Mouse (Mus musculus) right cerebral cortex, adult 2 months (tissue): ENCODE results near the gene Itgb5.

Experiments used
- DNase-seq, 2 experiments: peaks; one replicate each; pipeline ENCODE4 v3.0.0; 2021 to 2022; ENCODE audit warnings: low spot score in 2 of 2

Gene Itgb5

DNA sequence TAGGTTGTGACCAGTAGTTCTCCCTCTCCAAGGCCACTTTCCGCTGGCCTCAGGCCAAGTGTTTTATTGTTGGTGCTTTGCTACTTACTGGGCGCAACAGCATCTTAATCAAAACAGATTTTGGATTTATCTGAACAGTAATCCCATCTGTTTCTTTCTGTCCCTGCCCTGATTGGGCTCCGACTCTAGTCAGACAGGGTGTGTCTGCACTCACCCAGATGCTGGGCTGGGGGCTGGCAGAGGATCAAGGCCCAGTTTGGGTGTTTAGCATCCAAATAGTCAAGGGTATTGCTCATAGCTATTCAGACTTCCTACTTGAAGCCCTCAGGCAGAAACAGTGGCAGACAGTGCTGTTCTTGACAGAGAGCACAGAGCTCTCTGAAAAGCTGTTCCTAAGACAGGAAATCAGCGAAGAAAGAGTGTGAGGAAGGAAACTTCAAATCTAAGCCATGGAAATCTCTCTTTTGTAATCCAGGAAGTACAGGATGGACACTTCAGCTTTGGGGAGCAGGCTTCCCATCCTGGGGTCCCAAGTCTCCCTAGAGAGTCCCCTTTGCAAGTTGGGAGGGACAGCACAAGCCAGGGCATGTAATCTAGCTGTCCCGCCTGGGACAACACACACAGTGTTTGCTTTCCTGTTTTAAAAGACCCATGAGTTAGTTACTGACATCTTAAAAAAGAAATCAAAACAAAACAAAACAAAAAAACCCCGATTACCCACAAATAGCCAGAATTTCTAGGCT is 48.7 kb downstream of the Itgb5 start:
- no peak for DNase-seq

DNA sequence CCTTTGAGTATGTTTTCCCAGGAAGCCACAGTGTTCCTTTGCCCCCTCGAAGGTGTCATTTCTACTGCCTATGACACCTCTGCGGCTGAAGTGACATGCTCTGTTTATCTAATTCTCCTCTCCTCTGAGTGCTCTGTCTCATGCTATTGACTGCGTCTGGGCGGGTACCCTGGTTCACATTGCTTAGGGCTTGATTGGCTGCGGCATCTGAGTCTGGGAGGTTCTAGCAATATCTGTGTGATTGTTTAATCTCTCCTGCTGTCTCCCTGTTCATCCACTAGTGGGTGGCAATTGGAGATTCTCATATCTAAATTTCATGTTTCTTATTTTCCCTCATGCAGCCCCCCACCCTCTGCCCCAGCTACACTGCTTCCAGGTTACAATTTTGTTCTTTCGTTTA is 49.6 kb downstream of the Itgb5 start:
- no peak for DNase-seq

DNA sequence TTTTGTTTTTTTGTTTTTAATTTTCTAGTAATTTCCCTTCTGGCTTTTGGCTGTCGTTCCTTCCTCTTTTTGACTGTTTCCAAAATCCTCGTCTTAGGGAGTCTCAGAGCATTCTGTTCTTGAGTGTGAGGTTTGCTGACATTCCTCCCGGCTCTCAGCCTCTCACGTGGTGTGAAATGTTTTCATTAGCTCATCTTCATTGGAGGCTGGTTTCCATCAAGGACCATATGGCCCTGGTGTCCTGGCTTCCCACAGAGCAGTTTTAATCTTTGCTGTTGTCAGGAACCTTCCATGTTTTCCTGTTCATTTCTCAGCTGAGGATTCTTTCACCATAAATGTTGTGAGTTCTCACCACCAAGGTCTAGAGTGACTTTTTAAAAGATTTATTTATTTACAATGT is 50.1 kb downstream of the Itgb5 start:
- no peak for DNase-seq

DNA sequence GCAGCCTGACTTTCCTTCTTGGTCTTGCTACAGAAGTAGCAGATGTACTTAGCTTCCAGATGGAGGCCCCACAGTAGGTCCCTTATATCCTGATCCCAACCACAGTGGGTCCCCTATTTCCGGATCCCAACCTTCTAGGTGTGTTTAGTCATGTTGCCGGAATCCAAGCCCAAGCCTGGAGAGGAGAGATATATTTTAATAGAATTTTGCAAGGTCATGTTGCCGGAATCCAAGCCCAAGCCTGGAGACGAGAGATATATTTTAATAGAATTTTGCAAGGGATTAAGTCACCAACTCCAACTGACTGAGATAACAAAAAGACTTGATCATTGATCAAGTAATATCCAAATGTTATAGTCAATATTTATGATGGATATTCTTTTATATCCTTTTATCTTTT is 51.3 kb downstream of the Itgb5 start:
- no peak for DNase-seq

DNA sequence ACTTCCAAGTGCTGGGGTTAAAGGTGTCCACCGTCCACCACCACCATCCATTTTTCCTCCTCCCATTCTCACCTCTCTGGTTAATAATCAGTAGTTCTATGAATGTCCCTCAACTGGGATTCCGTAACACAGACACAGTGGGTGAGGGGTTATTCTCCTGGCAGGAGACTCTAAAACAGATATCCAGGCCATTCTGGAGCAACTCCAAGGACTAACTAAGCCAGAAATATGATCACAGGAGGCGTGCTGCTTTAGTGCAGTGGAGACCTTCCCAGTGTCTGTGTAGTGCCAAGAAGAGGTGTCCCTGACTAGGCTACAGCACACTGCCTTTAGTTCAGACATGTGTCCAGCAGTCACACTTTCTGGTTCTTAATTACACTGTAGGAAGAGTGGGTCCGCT is 53.1 kb downstream of the Itgb5 start:
- DNase-seq, result no peak

DNA sequence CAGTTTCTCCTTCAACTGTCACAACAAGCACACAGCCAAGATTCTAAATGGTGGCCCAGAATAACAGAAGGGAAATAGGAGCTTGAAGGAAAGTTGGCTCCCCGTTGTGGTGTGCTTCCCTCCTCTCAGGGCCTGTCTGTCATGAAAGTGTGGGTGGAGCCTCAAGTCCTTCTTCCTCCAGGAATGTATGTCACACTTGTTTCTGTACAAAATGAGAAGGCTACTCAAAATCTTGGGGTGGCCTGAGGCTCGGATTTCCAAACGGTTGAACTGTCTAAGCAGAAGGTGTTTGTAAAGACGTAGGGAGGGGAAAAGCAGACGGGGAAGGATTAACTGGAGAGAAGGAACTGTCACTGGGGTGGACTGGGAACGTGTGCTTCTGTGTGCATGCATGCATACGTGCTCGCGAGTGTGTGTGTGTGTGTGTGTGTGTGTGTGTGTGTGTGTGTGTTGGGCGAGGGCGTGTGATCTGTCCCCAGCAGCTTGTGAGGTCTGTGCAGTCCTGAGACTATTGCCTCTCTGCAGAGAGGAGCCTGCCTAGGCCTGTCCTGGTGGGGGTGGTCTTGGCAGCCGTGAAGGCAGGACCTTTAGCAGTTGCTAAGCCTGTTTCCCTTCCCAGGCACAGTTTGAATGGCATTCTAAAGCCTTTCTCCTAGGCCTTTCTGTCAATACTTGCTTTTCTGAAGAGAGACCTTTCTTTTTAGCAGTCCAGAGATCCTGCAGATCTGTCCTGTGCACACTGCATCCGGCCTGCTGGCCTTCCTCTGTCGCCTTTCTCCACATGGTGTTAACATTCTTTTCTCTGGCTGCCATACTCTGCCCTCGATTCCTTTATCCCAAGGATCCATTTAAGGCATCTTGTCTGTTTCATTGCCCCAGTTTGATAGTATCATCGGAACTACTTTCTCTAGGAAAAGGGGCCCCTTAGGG is 53.8 kb downstream of the Itgb5 start:
- no peak for DNase-seq

DNA sequence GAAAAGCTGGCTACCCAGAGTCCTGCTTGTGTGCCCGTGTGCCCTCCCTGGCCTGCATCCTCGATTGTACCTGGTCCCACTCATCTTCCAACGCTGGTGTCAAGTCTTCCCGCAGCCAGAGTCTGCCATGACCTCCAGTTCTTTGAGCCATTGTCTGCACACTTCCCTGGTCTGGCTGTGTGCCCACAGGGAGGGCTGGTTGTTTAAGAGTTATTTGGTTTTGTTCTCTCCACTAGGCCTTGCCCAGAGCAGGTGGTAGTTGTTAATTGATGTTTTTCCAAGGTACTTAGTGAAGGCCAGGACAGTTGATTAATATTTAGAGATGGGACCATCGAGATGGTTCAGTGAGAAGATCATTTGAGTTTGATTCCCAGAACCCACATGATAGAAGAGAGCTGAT is 54.7 kb downstream of the Itgb5 start:
- DNase-seq, result no peak

DNA sequence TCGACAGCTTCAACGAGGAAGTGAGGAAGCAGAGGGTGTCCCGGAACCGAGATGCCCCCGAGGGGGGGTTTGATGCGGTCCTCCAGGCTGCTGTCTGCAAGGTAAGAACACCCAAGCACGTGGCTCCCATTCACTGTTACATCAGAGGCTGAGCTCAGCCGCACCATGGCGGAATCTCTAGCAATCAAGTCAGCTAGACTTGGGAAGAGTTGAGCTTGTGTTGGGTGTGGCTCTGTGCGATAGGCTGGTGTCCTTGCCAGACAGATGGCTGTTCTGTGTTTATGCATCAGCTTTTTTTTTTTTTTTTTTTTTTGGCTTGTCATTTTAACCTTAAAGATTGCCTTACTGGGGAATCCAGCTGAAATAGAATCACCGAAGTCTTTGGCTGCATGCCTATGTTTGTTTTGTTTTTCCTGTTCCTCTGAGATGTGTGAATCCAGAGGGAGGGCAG is 55.6 kb downstream of the Itgb5 start:
- no peak for DNase-seq

DNA sequence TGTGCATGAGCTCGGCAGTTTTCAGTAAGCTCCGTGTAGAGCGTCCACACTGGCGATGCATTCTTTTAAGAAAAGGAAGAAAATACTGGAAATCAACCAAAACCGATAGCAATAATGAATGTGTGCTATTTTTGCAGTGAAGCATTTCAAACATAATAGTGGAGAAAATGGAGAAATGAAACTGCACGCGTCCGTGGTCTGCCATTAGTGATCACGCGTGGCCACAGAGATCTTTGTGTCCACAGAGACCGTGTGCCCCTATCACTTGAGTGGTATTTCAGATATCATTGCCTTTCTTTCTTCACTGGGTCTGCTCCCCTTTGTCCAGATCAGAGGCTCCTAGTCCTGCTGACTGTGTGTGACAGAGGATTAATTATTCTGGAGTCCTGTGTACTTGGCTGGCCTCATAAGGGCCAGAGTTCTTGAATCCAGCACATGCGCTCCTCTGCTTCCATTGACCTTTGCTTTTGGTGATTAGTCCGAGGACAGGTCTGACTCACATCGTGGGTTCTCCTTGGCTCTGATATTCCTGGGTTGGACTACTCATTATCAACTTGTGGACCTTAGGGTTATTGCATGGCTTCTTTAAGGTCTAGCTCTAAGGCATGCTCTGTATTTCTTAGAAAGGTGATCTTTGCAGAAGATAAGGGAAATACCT is 56.3 kb downstream of the Itgb5 start:
- DNase-seq, result no peak

DNA sequence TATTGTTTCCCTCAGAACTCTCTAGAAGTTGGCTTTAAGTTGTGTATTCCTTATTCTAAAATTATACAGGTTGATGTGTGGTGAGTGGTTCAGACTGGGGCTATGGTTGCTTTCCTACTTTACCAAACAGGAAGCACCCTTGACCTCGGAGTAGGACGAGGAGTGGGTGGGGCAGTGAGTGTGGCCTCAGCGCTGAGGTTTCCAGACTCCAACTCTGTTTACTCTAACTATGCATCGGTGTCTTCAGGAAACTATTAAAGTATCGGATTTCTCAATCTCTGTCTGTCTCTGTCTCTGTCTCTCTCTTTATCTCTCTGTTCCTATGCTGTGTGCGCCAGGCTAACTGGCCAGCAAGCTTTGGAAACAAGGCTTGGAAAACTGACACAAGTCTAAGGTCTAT is 57.2 kb downstream of the Itgb5 start:
- no peak for DNase-seq

DNA sequence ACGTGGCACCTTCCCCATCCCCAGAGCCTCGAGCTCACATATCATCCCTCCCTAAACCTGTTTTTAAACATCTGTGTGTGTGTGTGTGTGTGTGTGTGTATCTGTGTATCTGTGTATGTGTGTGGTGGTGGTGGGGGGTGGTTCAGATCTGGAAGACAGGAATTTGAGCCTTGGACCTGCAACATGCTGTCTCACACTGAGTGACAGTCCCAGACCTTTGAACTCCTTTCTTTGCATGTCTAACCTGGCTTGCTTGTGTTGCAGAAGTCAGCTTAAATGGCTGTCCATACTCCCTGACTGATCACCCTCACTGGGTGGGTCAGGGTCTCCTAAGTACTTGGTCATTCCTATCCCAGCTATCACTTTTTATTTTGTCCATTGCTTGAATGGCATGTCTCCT is 58.5 kb downstream of the Itgb5 start:
- DNase-seq, result no peak

DNA sequence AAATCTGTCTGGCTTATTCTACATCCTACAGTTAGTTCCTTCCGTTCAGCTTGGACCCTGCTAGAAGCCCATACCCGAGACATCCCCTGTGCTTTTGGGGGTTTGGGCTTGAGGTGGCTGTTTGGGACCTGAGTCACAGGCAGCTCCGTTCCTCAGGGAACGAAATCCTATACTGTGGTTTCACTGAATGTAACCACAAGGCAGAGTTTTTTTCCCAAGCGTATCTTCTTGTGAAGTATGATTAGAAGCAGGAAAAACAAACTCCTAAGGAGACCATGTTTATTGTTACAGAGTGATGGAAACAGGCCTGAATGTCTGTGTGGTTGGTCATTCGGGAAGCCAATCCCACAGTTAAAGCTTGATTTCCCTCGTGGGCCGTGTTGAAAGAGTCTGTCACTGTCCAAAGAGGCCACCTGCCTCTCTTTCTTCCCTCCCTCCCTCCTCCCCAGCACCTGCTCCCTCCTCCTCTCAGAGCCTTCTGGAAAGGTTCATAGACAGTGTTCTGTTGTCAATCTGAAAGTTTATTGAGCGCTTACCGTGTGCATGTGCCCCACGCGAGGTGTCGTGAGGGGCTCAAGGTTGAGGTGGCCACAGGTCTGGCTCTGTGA is 59.6 kb downstream of the Itgb5 start:
- DNase-seq, result no peak

DNA sequence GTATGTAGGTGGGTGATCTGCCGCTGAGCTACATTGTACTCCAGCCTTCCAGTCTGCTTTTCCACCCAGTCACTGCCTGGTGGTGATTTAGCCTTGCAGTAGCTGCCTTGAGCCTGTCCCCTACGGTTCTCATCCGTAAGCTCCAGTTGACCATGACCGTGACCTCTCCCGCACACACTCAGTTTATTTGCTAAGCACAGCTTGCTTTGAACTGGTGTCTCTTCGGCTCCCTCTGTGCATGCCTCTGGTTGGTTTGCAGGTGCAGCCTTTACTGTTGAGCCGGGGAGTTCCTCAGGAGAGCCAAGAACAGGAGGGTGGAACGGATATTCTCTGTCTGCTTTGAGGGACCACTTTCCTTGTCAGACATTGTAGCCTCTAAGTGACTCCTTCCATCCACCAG is 61.6 kb downstream of the Itgb5 start:
- DNase-seq, result no peak

DNA sequence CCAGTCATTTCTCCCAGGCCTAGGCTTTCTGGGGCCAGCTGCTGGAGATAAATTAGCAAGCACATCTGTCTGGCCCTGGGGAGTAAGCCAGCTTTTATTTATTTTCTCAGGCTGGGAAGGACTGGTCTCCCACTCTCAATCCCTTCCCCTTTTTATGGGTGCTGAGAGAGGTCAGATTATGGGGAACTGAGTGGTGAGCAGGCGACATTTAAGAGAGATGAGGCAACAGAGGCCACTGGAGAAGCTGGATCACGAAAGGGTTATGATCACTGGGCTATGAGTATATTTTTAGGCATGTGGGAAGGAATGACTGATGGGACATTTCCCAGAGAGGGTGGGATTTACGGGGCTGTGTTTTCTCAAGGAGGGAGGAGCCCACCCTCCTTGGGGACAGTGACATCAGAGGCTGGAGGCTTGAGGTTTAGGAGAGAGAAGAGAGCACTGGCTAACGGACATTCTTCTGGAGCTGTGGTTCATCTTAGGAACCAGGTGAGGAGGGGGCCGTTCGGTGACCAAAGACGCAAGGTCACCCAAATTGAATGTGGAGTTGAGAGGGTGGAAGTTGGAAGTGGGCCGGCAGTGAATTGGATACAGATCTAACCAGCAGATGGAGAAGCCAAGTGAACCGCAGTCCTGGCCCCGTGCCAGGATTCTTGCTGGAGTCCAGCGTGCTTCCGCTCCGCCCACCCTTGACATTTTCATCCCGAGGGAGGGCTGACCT is 62.3 kb downstream of the Itgb5 start:
- peak; percentile 54 to 65 for DNase-seq

DNA sequence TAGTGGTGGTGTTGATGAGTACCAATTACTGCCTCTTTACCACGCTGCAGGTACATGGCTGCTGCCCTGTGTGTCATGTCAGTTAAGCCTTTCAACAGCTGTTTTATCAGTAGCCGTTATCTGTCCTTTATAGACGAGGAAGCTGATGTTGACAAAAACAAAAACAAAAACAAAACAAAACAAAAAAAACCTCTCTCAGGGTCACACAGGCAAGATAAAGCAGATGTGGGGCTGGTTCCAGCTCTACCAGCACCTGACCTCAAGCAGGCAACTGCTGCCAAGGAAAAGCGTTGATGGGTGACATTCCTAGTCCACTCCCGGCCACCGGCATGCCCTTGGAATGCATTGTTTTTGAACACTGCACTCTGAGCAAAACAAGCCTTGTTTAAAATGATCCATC is 63.1 kb downstream of the Itgb5 start:
- no peak for DNase-seq

DNA sequence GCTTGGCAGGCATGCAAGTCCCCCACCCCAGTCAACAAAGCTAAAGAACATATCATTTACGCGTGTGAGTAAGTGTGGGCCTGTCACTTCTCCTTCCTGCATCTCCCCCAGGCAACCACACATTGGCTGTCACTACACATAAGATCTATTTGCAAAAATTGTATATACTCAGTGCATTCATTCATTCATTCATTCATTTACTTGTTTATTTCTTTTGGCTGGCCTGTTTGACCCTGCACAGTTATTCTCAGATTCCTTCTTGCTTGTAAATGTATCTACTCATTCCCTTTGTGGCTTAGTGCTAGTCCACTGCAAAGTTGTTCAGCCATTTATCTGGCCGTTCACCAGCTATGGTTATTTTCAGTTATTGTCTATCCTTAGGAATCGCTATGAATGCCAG is 64.3 kb downstream of the Itgb5 start:
- DNase-seq, result no peak

DNA sequence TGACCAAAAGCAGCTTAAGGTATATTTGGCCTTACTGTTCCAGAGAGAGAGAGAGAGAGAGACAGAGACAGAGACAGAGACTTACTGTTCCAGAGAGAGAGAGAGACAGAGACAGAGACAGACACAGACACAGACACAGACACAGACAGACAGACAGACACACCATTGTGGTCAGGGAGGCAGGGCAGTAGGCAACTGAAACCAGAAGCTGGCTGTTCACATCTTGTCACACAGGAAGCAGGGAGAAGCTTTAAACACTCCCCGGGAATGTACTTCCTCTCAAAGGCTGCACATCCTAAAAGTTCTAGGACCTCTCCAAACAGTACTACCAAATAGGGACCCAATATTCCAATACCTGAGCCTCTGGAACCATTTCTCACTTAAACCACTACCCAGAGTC is 65.0 kb downstream of the Itgb5 start:
- DNase-seq, result no peak

DNA sequence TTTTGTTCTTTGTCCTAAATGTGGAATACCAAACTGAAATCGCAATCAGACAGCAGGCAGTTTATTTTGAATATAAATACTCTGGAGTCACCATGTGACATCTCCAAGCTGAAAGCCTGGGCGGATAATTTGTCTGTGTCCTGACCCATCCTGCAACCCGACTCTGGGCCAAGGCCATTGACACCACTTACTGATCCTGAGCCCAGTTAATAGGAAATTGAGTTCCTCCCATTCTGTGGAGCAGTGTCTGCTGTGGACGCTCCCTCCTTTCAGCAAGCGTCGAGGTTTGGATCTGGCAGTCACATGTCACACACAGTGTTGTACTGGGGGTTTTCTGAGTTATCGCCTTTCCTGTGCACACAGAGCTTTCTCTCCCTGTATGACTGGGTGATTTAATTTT is 66.2 kb downstream of the Itgb5 start:
- no peak for DNase-seq

DNA sequence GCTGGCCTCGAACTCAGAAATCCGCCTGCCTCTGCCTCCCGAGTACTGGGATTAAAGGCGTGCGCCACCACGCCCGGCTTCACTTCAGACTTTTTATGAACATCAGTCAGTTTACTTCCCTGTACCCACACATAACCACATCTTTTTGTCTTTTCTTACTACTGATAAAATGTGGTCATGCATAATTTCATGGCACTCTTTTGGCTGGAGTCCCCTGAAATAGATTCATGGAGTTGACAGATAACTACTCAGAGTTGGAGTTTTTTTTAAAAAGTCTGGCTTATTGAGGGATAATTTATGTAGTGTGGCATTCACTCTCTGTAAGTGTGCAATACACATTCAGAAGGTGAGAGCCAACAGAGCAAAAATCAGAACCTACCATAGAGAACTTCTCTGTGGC is 67.3 kb downstream of the Itgb5 start:
- DNase-seq, result no peak

DNA sequence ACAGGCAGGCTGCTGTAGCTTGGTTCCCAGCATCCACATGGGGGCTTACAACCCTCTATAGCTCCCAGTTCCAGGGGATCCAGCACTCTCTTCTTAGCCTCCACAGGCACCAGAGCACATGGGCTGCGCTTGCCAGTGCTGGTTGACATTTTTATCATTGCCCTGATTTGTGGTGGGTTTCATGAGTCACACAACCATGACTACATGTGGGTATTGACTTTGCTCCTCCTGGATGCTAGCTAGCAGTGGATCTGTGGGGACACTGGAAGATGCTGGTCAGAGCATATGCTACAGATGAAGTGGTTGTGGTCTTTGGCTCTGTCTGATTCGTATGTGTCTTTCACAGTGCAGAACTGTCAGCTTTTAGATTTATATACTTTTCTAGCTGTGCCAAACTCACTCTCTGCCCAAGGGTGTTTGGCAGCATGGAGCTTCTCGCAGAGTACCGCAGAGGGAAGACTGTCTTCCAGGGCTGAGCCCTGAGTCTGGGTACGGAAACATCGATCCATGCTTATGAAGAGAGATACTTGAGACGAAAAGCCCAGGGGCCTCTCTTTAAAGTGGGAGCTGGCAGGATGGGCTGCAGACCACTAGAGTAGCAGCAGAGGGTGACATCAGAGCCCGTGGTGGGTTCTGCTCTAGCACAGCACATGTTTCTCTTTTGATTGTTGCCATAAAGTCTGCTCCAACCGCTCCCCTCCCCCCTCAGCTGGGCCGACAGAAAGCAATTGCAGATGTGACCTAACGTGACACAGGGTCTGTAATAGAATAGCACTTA is 74.4 kb downstream of the Itgb5 start:
- no peak for DNase-seq

DNA sequence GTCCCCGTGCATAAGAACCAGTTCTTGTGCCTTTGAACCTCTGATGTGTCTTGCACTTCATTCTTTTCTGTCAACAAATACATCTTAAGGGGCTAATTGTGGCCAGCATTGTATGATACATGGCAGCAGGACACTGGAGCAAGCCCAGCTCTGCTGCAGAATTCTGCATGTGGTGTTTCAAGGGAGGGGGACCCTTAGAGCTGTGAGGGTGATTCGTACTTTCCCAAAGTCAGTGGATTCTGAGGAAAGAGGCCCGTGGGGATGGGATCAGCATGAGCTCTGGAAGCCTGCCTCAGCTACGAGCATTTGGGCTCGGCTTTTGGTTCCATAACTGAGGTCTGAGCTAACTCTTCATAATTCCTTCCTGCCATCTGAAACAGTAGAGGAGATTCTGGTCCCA is 75.1 kb downstream of the Itgb5 start:
- DNase-seq, result no peak
